Mouse (Mus musculus) CH12.LX (cell line): ENCODE measurements at regions not wholly inside any gene's neighbourhood (a gene's known extent, or its start where the extent isn't known, plus 50 kb on each side); places are given as distances from the start of the nearest gene placed in this dataset.

Experiments
- DNase-seq: peaks from one replicate; pipeline ENCODE4 v3.0.0-alpha.2; 2013; ENCODE audit errors: extremely low read depth
- H3K27ac ChIP-seq: 2 replicates; pipeline ENCODE4 v1.5.1; 2012; ENCODE audit warnings: low read depth, mild to moderate bottlenecking, control low read depth, moderate library complexity; ENCODE audit not compliant: insufficient read depth
- H3K27me3 ChIP-seq: replicated peaks from 2 replicates; pipeline ENCODE3; 2012; ENCODE audit warnings: inconsistent platforms
- H3K36me3 ChIP-seq, 2 experiments: replicated peaks in 1 of 2; 2 replicates each; pipeline versions ENCODE3 to v1.6.1; 2012; ENCODE audit warnings: inconsistent platforms in 1 of 2, low read length in 1 of 2, mild to moderate bottlenecking in 1 of 2, mixed read lengths in 1 of 2, moderate library complexity in 1 of 2; ENCODE audit not compliant: control insufficient read depth in 1 of 2, insufficient read depth in 1 of 2
- H3K4me1 ChIP-seq, 2 experiments: 2 replicates each; pipeline ENCODE4 v1.6.1; 2012; ENCODE audit warnings: inconsistent platforms in 1 of 2, moderate library complexity in 1 of 2; ENCODE audit not compliant: insufficient read depth in 2 of 2, control insufficient read depth in 1 of 2
- H3K4me2 ChIP-seq: 2 replicates; pipeline ENCODE4 v1.6.1; 2012; ENCODE audit warnings: low read depth, mild to moderate bottlenecking, control low read depth; ENCODE audit not compliant: poor library complexity, insufficient read depth, severe bottlenecking
- H3K4me3 ChIP-seq, 3 experiments: fragments of 150-350 bp in 1 of 3; sonication (generic) in 1 of 3; replicated peaks in 1 of 3; 2 replicates each; pipeline versions ENCODE3 to v1.5.1; 2011 to 2012; ENCODE audit warnings: low read depth in 2 of 3, low read length in 2 of 3, mild to moderate bottlenecking in 2 of 3, moderate library complexity in 2 of 3, control low read depth in 1 of 3, improper control_type of control experiment in 1 of 3, inconsistent platforms in 1 of 3, mixed read lengths in 1 of 3; ENCODE audit not compliant: poor library complexity in 1 of 3
- H3K79me2 ChIP-seq: replicated peaks from 2 replicates; pipeline ENCODE4 v1.6.1; 2012; ENCODE audit warnings: mild to moderate bottlenecking, moderate library complexity; ENCODE audit not compliant: control insufficient read depth, poor library complexity, insufficient read depth, severe bottlenecking; ENCODE audit errors: extremely low read depth
- H3K9ac ChIP-seq: 2 replicates; pipeline ENCODE4 v1.6.1; 2012; ENCODE audit warnings: low read depth, mild to moderate bottlenecking, control low read depth, moderate library complexity; ENCODE audit not compliant: insufficient read depth
- H3K9me3 ChIP-seq: replicated peaks from 2 replicates; pipeline ENCODE3; 2012; ENCODE audit warnings: low read length, inconsistent platforms, mixed read lengths
- ETS1 ChIP-seq: conservative IDR thresholded peaks from 2 replicates; pipeline ENCODE4 v1.6.1; 2012; ENCODE audit warnings: low read depth, mild to moderate bottlenecking, inconsistent platforms, low read length, improper control_type of control experiment, moderate library complexity
- GABPA ChIP-seq: IDR thresholded peaks from 2 replicates; pipeline ENCODE4 v1.6.1; 2012; ENCODE audit warnings: low read depth, low read length, improper control_type of control experiment, inconsistent platforms; ENCODE audit not compliant: insufficient replicate concordance
- KAT2A ChIP-seq: IDR thresholded peaks from 2 replicates; pipeline ENCODE4 v1.6.1; 2012; ENCODE audit warnings: low read length, improper control_type of control experiment, inconsistent platforms; ENCODE audit not compliant: insufficient replicate concordance
- NELFE ChIP-seq: IDR thresholded peaks from 2 replicates; pipeline ENCODE4 v1.6.1; 2011; ENCODE audit warnings: low read depth, low read length, improper control_type of control experiment
- RCOR1 ChIP-seq: conservative IDR thresholded peaks from 2 replicates; pipeline ENCODE4 v1.6.1; 2012; ENCODE audit warnings: low read depth, mild to moderate bottlenecking, inconsistent platforms, low read length, improper control_type of control experiment
- ZNF384 ChIP-seq: IDR thresholded peaks from 2 replicates; pipeline ENCODE4 v1.6.1; 2012; ENCODE audit warnings: low read depth, low read length, improper control_type of control experiment, inconsistent platforms
- dilution Hi-C: fragments of 300-500 bp; cut with MboI; formaldehyde crosslinking; loops from 2 replicates; pipeline ENCODE4 v1.14.3; 2020; ENCODE audit warnings: low sequenced_read_pairs; ENCODE audit not compliant: extremely low pct_unique_long_range_greater_than_20kb, extremely low pct_ligation_motif_present
- in situ Hi-C: fragments of 300-500 bp; cut with MboI; formaldehyde crosslinking; loops from 3 replicates; pipeline ENCODE4 v1.14.3; 2019; ENCODE audit warnings: low sequenced_read_pairs, low pct_ligation_motif_present, low pct_unique_long_range_greater_than_20kb, mixed read lengths

GRCm38 (mm10) chr2:95210216-95210941 is 772.4 kb upstream of the Api5 start:
- Histone ChIP-seq H3K4me1 (no peaks in the 10 kb centered on the region), H3K27me3 (no peaks in the 10 kb centered on the region), H3K4me2 (no peak overlapping the region), H3K79me2 (no peaks in the 10 kb centered on the region), H3K27ac (no peak overlapping the region), H3K4me3 (no peak overlapping the region), H3K36me3 (no peaks in the 10 kb centered on the region), H3K9me3 (peaks cover 23% of the 10 kb centered on the region), H3K9ac (no peak overlapping the region)
- TF ChIP-seq GABPA: no peak
- no peak for TF ChIP-seq ETS1
- no peak for TF ChIP-seq NELFE
- TF ChIP-seq ZNF384: no peak
- no peak for TF ChIP-seq RCOR1
- no peak for TF ChIP-seq KAT2A
- DNase-seq: no peak
- in situ Hi-C loops (no loop called here), dilution Hi-C loops (no loop called here)
